Mouse (Mus musculus) ES-E14 (cell line): Measurements from ENCODE around the gene Ppp1ca. TPM values are rescaled to one million over a fixed set of nuclear protein-coding genes. Genes with fewer than 3 reads are reported as not detected.

Experiments
- DNase-seq: peaks from one replicate; pipeline ENCODE4 v3.0.0-alpha.2; 2013; ENCODE audit warnings: low read depth, low spot score
- H3K27ac ChIP-seq: 2 replicates; pipeline ENCODE4 v1.5.1; 2012; ENCODE audit warnings: low read depth, mild to moderate bottlenecking, low read length, moderate library complexity, mixed read lengths; ENCODE audit not compliant: poor library complexity, insufficient read depth, severe bottlenecking
- H3K36me3 ChIP-seq: 2 replicates; pipeline ENCODE4 v1.6.1; 2012; ENCODE audit warnings: mild to moderate bottlenecking, low read length, moderate library complexity, mixed read lengths; ENCODE audit not compliant: control insufficient read depth, poor library complexity, insufficient read depth, severe bottlenecking
- H3K4me1 ChIP-seq, 2 experiments: fragments of 150-350 bp in 1 of 2; sonication (generic) in 1 of 2; 2 replicates each; pipeline ENCODE4 v1.6.1; 2012; ENCODE audit warnings: low read length in 2 of 2, mild to moderate bottlenecking in 1 of 2, mixed read lengths in 1 of 2; ENCODE audit not compliant: control insufficient read depth in 2 of 2, insufficient read depth in 2 of 2, poor library complexity in 1 of 2
- H3K4me3 ChIP-seq, 2 experiments: fragments of 150-350 bp in 1 of 2; sonication (generic) in 1 of 2; 2 replicates each; pipeline ENCODE4 v1.5.1; 2012; ENCODE audit warnings: low read length in 2 of 2, low read depth in 1 of 2, mild to moderate bottlenecking in 1 of 2, mixed read lengths in 1 of 2; ENCODE audit not compliant: insufficient read depth in 1 of 2, poor library complexity in 1 of 2, severe bottlenecking in 1 of 2
- H3K9ac ChIP-seq: 2 replicates; pipeline ENCODE4 v1.6.1; 2012; ENCODE audit warnings: low read depth, mild to moderate bottlenecking, low read length, mixed read lengths; ENCODE audit not compliant: poor library complexity, insufficient read depth, severe bottlenecking
- H3K9me3 ChIP-seq: fragments of 150-350 bp; sonication (generic); 2 replicates; pipeline ENCODE4 v1.6.1; 2012; ENCODE audit warnings: low read depth, mild to moderate bottlenecking, low read length; ENCODE audit not compliant: control insufficient read depth, insufficient read depth
- CHD2 ChIP-seq: IDR thresholded peaks from 2 replicates; pipeline ENCODE4 v1.6.1; 2014; ENCODE audit warnings: mild to moderate bottlenecking, low read depth, low read length, inconsistent platforms
- HCFC1 ChIP-seq: IDR thresholded peaks from 2 replicates; pipeline ENCODE4 v1.6.1; 2012; ENCODE audit warnings: low read length, inconsistent platforms, borderline replicate concordance; ENCODE audit not compliant: insufficient read depth
- MAFK ChIP-seq: IDR thresholded peaks from 2 replicates; pipeline ENCODE4 v1.6.1; 2014; ENCODE audit warnings: mild to moderate bottlenecking, low read depth, low read length, inconsistent platforms; ENCODE audit not compliant: insufficient read depth
- ZC3H11A ChIP-seq: IDR thresholded peaks from 2 replicates; pipeline ENCODE4 v1.6.1; 2012; ENCODE audit warnings: low read depth, mild to moderate bottlenecking, inconsistent platforms, low read length, borderline replicate concordance
- ZNF384 ChIP-seq: IDR thresholded peaks from 2 replicates; pipeline ENCODE4 v1.6.1; 2012; ENCODE audit warnings: low read depth, low read length, inconsistent platforms
- in situ Hi-C, 2 experiments: fragments of 600-800 bp; cut with MboI; formaldehyde crosslinking; loops; one replicate each; pipeline ENCODE4 v1.15.1; 2025; ENCODE audit warnings: low sequenced_read_pairs in 2 of 2, inconsistent platforms in 1 of 2; ENCODE audit not compliant: unreplicated experiment in 2 of 2
- total RNA-seq: library from RNA; depleted of rRNA; stranded (reverse); fragments of 300-350 nt; gene quantifications from 2 replicates; pipeline ENCODE4 v1.2.3, GENCODE M21; 2012

Ppp1ca gene
- total RNA-seq, 1 experiment: 426 TPM

- Histone ChIP-seq H3K4me3 (no peak overlapping the region), H3K4me1 (peaks cover 0 to 11% of the 10 kb centered on the region in 2 experiments; a peak in 3 of 4 replicates), H3K36me3 (no peaks in the 10 kb centered on the region), H3K27ac (no peak overlapping the region), H3K9ac (no peak overlapping the region), H3K9me3 (no peaks in the 10 kb centered on the region)
- TF ChIP-seq ZC3H11A (no peak), CHD2 (no peak), MAFK (no peak), HCFC1 (no peak), ZNF384 (no peak)
- DNase-seq: no peak
- in situ Hi-C loops: no loop called here
Measured at GRCm38 (mm10) chr19:4218293-4218692, 26.4 kb downstream of the Ppp1ca start.

- H3K27ac ChIP-seq: no peak overlapping the region
- H3K36me3 ChIP-seq: no peaks in the 10 kb centered on the region
- no peaks in the 10 kb centered on the region for H3K9me3 ChIP-seq
- peaks cover 0 to 11% of the 10 kb centered on the region in 2 experiments; a peak in 3 of 4 replicates for H3K4me1 ChIP-seq
- in situ Hi-C loops: no loop called here
- H3K4me3 ChIP-seq: no peak overlapping the region
- H3K9ac ChIP-seq: no peak overlapping the region
- DNase-seq: no peak
- no peak for TF ChIP-seq ZNF384
Measured at GRCm38 (mm10) chr19:4218784-4219183, 26.9 kb downstream of the Ppp1ca start.

DNA sequence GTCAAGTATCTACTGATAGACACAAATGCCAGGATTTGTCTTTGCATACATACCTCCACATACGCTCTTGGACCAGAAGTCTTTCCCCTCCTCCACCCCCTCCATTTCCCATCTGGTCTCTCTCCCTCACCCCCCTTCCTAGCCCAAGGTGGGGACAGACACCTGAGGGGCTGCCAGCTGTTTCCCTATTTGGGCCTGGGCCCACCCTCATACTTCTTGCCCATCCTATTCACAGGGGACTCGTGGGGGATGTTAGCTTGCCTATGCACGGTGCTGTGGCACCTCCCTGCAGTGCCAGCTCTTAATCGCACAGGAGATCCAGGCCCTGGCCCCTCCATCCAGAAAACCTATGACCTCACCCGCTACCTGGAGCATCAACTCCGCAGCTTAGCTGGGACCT is 28.1 kb downstream of the Ppp1ca start:
- H3K9ac ChIP-seq: no peak overlapping the region
- H3K4me3 ChIP-seq: no peak overlapping the region
- H3K36me3 ChIP-seq: no peaks in the 10 kb centered on the region
- peaks cover 0 to 8% of the 10 kb centered on the region in 2 experiments; a peak in 3 of 4 replicates for H3K4me1 ChIP-seq
- no peak for DNase-seq
- no peak overlapping the region for H3K27ac ChIP-seq
- H3K9me3 ChIP-seq: no peaks in the 10 kb centered on the region
- in situ Hi-C loops: no loop called here
- no peak for TF ChIP-seq CHD2
- TF ChIP-seq ZNF384: no peak
- TF ChIP-seq ZC3H11A: no peak
- TF ChIP-seq HCFC1: no peak
- no peak for TF ChIP-seq MAFK

GRCm38 (mm10) chr19:4220416-4220815 is 28.6 kb downstream of the Ppp1ca start:
- Histone ChIP-seq H3K9me3 (no peaks in the 10 kb centered on the region), H3K4me3 (no peak overlapping the region), H3K9ac (no peak overlapping the region), H3K27ac (no peak overlapping the region), H3K36me3 (no peaks in the 10 kb centered on the region), H3K4me1 (peaks cover 0 to 8% of the 10 kb centered on the region in 2 experiments; a peak in 3 of 4 replicates)
- no peak for TF ChIP-seq HCFC1
- TF ChIP-seq ZC3H11A: no peak
- TF ChIP-seq MAFK: no peak
- no peak for TF ChIP-seq ZNF384
- TF ChIP-seq CHD2: no peak
- no peak for DNase-seq
- in situ Hi-C loops: no loop called here

- no peak overlapping the region for H3K27ac ChIP-seq
- H3K4me1 ChIP-seq: peaks cover 0 to 8% of the 10 kb centered on the region in 2 experiments; a peak in 3 of 4 replicates
- TF ChIP-seq CHD2 (no peak), ZNF384 (no peak), MAFK (no peak), ZC3H11A (no peak), HCFC1 (no peak)
- in situ Hi-C loops: no loop called here
- no peak overlapping the region for H3K9ac ChIP-seq
- no peaks in the 10 kb centered on the region for H3K9me3 ChIP-seq
- H3K36me3 ChIP-seq: no peaks in the 10 kb centered on the region
- no peak overlapping the region for H3K4me3 ChIP-seq
- no peak for DNase-seq
Measured at GRCm38 (mm10) chr19:4220957-4221743, 29.3 kb downstream of the Ppp1ca start.
